Mouse (Mus musculus) heart, embryonic 12.5 days (tissue): ENCODE measurements around the gene Ercc6l2. TPM values are rescaled to one million over a fixed set of nuclear protein-coding genes. Genes with fewer than 3 reads are reported as not detected.

Experiments used
- ATAC-seq: fragments of 200-750 bp; cut with Nextera tagmentation; 2 replicates; pipeline ENCODE4 v1.8.0; 2017; ENCODE audit warnings: moderate TSS enrichment, moderate library complexity; ENCODE audit not compliant: insufficient number of reproducible peaks, low FRiP score
- H3K27ac ChIP-seq: fragments of 300-500 bp; sonication (generic); 2 replicates; pipeline ENCODE4 v1.5.1; 2016; ENCODE audit warnings: mild to moderate bottlenecking, moderate library complexity; ENCODE audit not compliant: poor library complexity, severe bottlenecking
- H3K27me3 ChIP-seq: fragments of 300-500 bp; sonication (generic); replicated peaks from 2 replicates; pipeline ENCODE4 v1.6.1; 2016; ENCODE audit warnings: mild to moderate bottlenecking, moderate library complexity
- H3K36me3 ChIP-seq: fragments of 300-500 bp; sonication (generic); 2 replicates; pipeline ENCODE4 v1.6.1; 2016; ENCODE audit warnings: mild to moderate bottlenecking, moderate library complexity
- H3K4me1 ChIP-seq: fragments of 300-500 bp; sonication (generic); replicated peaks from 2 replicates; pipeline ENCODE4 v1.6.1; 2016; ENCODE audit warnings: mild to moderate bottlenecking
- H3K4me2 ChIP-seq: fragments of 300-500 bp; sonication (generic); 2 replicates; pipeline ENCODE4 v1.6.1; 2016; ENCODE audit warnings: mild to moderate bottlenecking, moderate library complexity
- H3K4me3 ChIP-seq: fragments of 300-500 bp; sonication (generic); 2 replicates; pipeline ENCODE4 v1.5.1; 2016; ENCODE audit warnings: mild to moderate bottlenecking
- H3K9ac ChIP-seq: fragments of 300-500 bp; sonication (generic); 2 replicates; pipeline ENCODE4 v1.6.1; 2016; ENCODE audit warnings: mild to moderate bottlenecking, moderate library complexity
- H3K9me3 ChIP-seq: fragments of 300-500 bp; sonication (generic); replicated peaks from 2 replicates; pipeline ENCODE4 v1.6.1; 2016; ENCODE audit warnings: mild to moderate bottlenecking, moderate library complexity
- WGBS: fragments of 180-500 bp; shearing (Covaris S2); methylation state at CpG from one replicate; pipeline ENCODE4 v1.1.7; 2016; 5-methylcytosine and 5-hydroxymethylcytosine counted together
- polyA plus RNA-seq: library from polyadenylated mRNA; unstranded; fragments of >200 nt; fragmentation: Nextera tagmentation; extraction: Ambion mirVana; gene quantifications from 2 replicates; pipeline ENCODE4 v1.2.1, GENCODE M21; 2016

Ercc6l2 gene
- polyA plus RNA-seq, 1 experiment from 2014 or later: 16.6 TPM

DNA sequence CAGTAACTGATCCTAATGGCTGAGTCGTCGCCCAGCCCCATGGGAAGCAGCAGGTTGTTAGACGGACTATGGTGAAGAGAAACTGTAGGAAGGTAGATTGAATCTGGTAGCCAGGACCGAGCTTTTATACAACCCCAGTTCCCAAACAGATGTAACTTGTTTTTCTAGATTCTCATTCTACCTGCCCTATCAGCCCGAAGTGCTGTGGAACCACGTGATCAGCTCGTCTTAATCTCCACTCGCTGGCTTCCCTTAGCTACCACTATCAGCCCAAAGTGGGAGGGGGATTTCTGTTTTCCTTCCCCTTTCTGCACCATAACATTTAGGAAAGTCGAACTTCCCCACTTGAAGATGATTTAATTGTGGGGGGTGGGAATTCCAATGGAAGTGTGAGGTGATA lies 121.3 kb downstream of the Ercc6l2 start:
- 55% methylated on average over 9 of the region's 9 CpGs for WGBS

DNA sequence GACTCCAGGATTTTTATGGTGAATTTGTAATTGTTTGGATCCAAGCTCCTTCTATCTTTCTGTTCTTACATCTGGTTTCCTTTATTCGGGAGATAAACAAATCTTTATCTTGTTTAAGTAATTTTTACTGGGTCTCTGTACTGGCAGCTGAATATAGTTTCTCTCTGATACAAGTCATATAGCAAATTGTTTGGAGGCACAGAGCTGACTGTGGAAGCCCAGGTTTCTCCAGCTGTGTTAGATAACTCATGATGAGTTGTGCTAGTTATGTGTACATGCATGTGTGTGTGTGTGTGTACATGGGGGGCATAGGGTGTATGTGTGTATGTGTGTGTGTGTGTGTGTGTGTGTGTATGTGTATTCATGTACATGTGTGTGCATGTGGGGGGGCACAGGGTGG lies 125.2 kb downstream of the Ercc6l2 start:
- ATAC-seq: no peak; the same call in 1 of the 2 replicates
- Histone ChIP-seq H3K4me2 (no peak overlapping the region), H3K27ac (no peak overlapping the region), H3K36me3 (no peaks in the 10 kb centered on the region), H3K4me1 (peaks cover 24% of the 10 kb centered on the region), H3K27me3 (no peaks in the 10 kb centered on the region), H3K9ac (no peak overlapping the region), H3K4me3 (no peak overlapping the region), H3K9me3 (no peaks in the 10 kb centered on the region)
- 54% methylated on average over 1 of the region's 1 CpGs for WGBS

More for the DNA sequence above, 121.3 kb downstream of the Ercc6l2 start:
- H3K27me3 ChIP-seq: no peaks in the 10 kb centered on the region
- H3K4me3 ChIP-seq: no peak overlapping the region
- no peak overlapping the region for H3K9ac ChIP-seq
- ATAC-seq: no peak
- no peaks in the 10 kb centered on the region for H3K36me3 ChIP-seq
- H3K27ac ChIP-seq: no peak overlapping the region
- H3K9me3 ChIP-seq: no peaks in the 10 kb centered on the region
- H3K4me2 ChIP-seq: no peak overlapping the region
- H3K4me1 ChIP-seq: peaks cover 22% of the 10 kb centered on the region

DNA sequence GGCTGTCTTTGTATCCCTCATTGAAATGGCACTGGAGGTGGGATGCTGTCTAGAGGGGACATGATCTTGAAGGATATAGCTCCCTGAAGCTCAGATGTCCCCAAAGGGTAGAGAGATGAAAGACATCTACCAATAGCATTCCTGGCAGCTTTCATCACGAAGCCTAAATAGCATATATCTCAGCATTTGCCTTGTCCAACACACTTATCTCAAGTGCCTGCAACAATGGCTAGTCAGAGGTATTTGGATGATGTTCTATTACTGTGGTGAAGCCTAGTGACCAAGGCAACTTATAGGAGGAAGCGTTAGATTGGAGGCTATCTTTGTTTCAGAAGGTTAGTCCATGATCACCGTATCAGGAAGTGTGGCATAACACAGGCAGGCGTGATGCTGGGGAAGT lies 126.1 kb downstream of the Ercc6l2 start:
- H3K27me3 ChIP-seq: no peaks in the 10 kb centered on the region
- H3K4me1 ChIP-seq: peaks cover 24% of the 10 kb centered on the region
- no peak overlapping the region for H3K4me2 ChIP-seq
- H3K36me3 ChIP-seq: no peaks in the 10 kb centered on the region
- no peak overlapping the region for H3K4me3 ChIP-seq
- peak; percentile 51; the same call in 1 of the 2 replicates for ATAC-seq
- no peak overlapping the region for H3K9ac ChIP-seq
- no peaks in the 10 kb centered on the region for H3K9me3 ChIP-seq
- H3K27ac ChIP-seq: no peak overlapping the region
- 37% methylated on average over 4 of the region's 4 CpGs for WGBS

GRCm38 (mm10) chr13:63943605-63944004 lies 128.6 kb downstream of the Ercc6l2 start:
- no peak for ATAC-seq
- H3K27me3 ChIP-seq: no peaks in the 10 kb centered on the region
- no peak overlapping the region for H3K9ac ChIP-seq
- no peak overlapping the region for H3K27ac ChIP-seq
- WGBS: 78% methylated on average over 7 of the region's 7 CpGs
- no peaks in the 10 kb centered on the region for H3K36me3 ChIP-seq
- no peak overlapping the region for H3K4me3 ChIP-seq
- no peaks in the 10 kb centered on the region for H3K9me3 ChIP-seq
- H3K4me1 ChIP-seq: peaks cover 18% of the 10 kb centered on the region
- H3K4me2 ChIP-seq: no peak overlapping the region

- Histone ChIP-seq H3K4me1 (peaks cover 18% of the 10 kb centered on the region), H3K36me3 (no peaks in the 10 kb centered on the region), H3K9ac (no peak overlapping the region), H3K4me2 (no peak overlapping the region), H3K4me3 (no peak overlapping the region), H3K27ac (no peak overlapping the region), H3K9me3 (no peaks in the 10 kb centered on the region), H3K27me3 (no peaks in the 10 kb centered on the region)
- 64% methylated on average over 13 of the region's 13 CpGs for WGBS
- ATAC-seq: no peak
These were observed 129.4 kb downstream of the Ercc6l2 start for GRCm38 (mm10) chr13:63944344-63945021.

Other genes starting within 250 kb of the Ercc6l2 start
- gene Ptch1, start 241.6 kb upstream of the Ercc6l2 start, polyA plus RNA-seq: 6.4 and 7.5 TPM in 2 replicates